Mouse (Mus musculus): ENCODE data around the gene Vat1l. TPM values are rescaled to one million over a fixed set of nuclear protein-coding genes. Genes with fewer than 3 reads are reported as not detected.

Gene Vat1l
- polyA plus RNA-seq (2015; fragmentation: Nextera tagmentation; extraction: Ambion mirVana): 25.4 and 28.2 TPM in 2 replicates

DNA sequence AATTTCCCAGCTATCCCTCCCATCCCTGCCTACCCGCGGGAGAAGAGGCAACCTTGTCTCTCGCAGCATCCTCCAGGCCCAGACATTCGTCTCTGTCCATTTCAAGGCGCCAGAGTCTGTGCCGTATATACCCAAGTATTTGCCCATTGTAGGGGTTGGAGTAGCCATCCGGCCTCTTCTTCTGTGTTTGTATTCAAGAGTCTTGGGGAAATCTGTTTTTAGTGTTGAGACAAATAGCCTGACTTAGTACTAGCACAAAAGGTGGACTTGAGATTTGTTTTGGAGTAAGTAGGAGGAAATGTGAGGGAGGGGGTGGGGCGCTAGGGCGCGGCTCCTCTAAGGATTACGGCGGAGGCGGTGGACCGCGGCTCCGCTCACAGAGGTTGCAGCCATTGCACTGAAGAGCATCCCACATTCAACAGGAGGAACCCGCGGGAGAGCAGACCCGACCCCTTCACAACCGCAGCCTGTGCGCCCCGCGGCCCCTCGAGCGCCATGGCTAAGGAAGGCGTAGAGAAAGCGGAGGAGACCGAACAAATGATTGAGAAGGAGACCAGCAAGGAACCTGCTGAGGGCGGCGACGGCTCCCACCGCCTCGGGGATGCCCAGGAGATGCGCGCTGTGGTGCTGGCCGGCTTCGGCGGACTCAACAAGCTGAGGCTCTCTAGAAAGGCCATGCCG is at the start of gene Vat1l:
Gene Vat1l, plus strand, starts transcription at position 392 of the 681 bp plus-strand sequence.
- no peaks in the 10 kb centered on the region for H3K9me3 ChIP-seq
- H3K27ac ChIP-seq: peak within 1 kb of the TSS; percentile 62
- WGBS: under 1% methylated on average over 39 of the region's 39 CpGs
- H3K4me2 ChIP-seq (replicated peaks): peak within 1 kb of the TSS; percentile 88
- peak within 1 kb of the TSS; percentile 73 for H3K9ac ChIP-seq (replicated peaks)
- H3K27me3 ChIP-seq: peaks cover 19% of the 10 kb centered on the region; the same call in 1 of the 2 replicates
- peak; percentile 90 for ATAC-seq
- H3K4me3 ChIP-seq (replicated peaks): peak within 1 kb of the TSS; percentile 68
- H3K36me3 ChIP-seq: no peaks in the 10 kb centered on the region
- H3K4me1 ChIP-seq (replicated peaks): peaks cover 38% of the 10 kb centered on the region

DNA sequence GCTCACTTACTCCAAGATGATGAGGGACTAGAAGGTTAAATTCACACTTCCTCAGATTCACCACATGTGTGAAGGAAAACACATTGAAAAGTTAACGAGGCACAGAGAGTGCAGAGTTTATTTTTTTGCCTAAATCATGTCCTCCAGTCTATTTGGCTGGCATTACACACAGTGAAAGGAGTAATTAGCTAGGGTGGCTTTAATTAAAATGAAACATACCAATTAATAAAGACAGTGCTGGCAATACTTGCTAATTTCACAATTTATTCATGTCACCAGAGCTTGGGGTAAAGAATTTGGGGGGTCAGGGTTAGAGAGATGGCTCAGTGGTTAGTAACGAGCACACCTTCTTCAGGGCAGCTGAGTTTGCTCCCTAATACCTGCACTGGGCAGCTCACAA is 46.8 kb upstream of the Vat1l start:
- Histone ChIP-seq H3K4me3 (replicated peaks) (no peak overlapping the region), H3K4me1 (replicated peaks) (no peaks in the 10 kb centered on the region), H3K9me3 (no peaks in the 10 kb centered on the region), H3K4me2 (replicated peaks) (no peak overlapping the region), H3K9ac (replicated peaks) (no peak overlapping the region), H3K27ac (no peak overlapping the region), H3K27me3 (no peaks in the 10 kb centered on the region), H3K36me3 (no peaks in the 10 kb centered on the region)
- WGBS: 83% methylated on average over 2 of the region's 2 CpGs
- no peak for ATAC-seq

DNA sequence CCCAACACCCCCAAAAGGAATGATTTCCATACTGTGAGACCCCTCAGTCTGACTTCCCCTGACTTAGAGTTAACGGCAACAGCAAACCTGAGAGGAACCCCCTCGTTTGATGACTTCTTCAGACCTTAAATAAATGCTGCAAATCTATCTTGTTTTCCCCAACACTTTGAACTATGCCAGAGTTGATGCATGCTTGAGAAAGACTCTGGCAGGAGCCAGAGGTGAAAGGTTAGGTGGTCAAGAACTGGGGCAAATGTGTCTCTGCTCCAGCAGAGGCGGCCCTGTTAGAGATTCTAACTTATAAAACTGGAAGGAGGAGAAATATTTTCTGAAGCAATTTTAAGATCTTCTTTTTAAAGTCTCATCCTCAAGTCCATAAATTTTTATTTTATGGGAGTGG is 45.7 kb upstream of the Vat1l start:
- Histone ChIP-seq H3K27me3 (no peaks in the 10 kb centered on the region), H3K4me1 (replicated peaks) (no peaks in the 10 kb centered on the region), H3K27ac (no peak overlapping the region), H3K36me3 (no peaks in the 10 kb centered on the region), H3K4me3 (replicated peaks) (no peak overlapping the region), H3K9me3 (no peaks in the 10 kb centered on the region), H3K9ac (replicated peaks) (no peak overlapping the region), H3K4me2 (replicated peaks) (no peak overlapping the region)
- WGBS: 85% methylated on average over 3 of the region's 3 CpGs
- no peak for ATAC-seq

DNA sequence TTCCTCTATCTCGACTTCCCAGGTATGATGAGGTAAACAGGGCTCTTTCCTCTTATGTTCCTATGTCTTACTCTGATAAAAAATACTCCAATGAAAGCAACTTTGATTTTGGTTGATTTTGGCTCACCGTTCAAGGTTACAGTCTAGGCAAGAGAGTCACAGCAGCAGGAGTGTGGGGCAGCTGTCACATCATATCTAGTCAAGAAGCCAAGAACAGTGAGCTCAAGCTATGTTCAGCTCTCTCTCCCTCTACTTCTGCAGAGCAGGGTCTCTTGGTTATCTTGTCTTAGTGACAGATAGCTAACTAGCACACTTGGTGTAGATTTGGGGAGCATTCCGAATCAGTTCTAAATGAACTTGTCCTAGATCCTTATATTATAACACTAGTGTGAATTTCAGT is 41.5 kb upstream of the Vat1l start:
- Histone ChIP-seq H3K4me2 (replicated peaks) (no peak overlapping the region), H3K9me3 (no peaks in the 10 kb centered on the region), H3K27ac (no peak overlapping the region), H3K36me3 (no peaks in the 10 kb centered on the region), H3K4me1 (replicated peaks) (peaks cover 13% of the 10 kb centered on the region; the same call in 1 of the 2 replicates), H3K9ac (replicated peaks) (no peak overlapping the region), H3K27me3 (no peaks in the 10 kb centered on the region), H3K4me3 (replicated peaks) (no peak overlapping the region)
- WGBS: 90% methylated on average over 3 of the region's 3 CpGs
- ATAC-seq: no peak

DNA sequence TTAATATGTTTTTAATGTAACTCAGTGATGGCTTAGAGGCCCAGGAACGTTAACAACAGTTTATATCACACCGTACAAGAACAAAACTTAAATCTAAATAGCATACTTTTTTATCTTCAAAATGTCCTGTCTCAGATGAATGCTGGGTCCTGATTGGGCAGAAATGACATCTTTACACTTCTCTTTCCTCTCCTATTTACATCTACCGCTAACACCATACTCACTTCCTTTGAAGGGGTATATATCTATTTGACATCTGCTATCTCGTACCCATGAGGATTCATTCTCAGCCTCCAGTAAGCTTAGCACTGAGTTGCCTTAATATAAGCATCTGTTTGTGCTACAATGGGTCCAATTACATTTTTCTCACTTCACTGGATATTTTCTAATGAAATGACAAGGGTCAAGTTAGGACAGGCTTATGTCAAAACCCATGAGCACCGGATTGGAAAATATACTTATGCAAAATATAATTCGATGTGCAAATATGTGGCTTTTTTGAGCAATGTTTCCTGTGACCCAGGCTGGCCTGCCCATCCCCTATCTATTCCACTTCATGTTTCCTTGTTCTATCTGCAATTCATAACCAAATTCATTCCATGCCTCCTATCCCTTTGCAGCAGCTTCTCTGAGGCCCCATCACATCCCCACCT is 40.8 kb upstream of the Vat1l start:
- Histone ChIP-seq H3K36me3 (no peaks in the 10 kb centered on the region), H3K27me3 (no peaks in the 10 kb centered on the region), H3K9me3 (no peaks in the 10 kb centered on the region), H3K27ac (no peak overlapping the region), H3K4me1 (replicated peaks) (peaks cover 13% of the 10 kb centered on the region; the same call in 1 of the 2 replicates), H3K4me3 (replicated peaks) (no peak overlapping the region), H3K4me2 (replicated peaks) (no peak overlapping the region), H3K9ac (replicated peaks) (no peak overlapping the region)
- ATAC-seq: no peak
- WGBS: 73% methylated on average over 6 of the region's 6 CpGs

DNA sequence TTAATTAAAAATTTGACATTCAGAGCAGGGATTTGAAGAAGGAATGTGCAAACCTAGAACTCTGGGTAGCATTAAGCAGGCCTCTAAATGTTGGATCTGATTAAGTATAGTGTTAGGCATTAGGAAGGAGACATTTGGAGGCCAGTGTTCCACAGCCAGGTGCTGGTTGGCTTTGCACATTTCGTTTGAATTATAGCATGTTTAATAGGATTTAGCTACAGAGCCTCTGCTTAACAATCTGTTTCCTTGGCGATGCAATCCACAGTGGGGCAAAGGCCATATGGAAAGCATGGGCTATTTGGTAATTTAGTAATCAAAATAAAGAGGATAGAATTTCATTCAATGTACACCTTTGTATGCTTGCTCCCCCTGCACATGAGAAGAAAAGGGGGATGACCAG is 39.7 kb upstream of the Vat1l start:
- ATAC-seq: no peak
- no peak overlapping the region for H3K9ac ChIP-seq (replicated peaks)
- WGBS: 17% methylated on average over 2 of the region's 2 CpGs

DNA sequence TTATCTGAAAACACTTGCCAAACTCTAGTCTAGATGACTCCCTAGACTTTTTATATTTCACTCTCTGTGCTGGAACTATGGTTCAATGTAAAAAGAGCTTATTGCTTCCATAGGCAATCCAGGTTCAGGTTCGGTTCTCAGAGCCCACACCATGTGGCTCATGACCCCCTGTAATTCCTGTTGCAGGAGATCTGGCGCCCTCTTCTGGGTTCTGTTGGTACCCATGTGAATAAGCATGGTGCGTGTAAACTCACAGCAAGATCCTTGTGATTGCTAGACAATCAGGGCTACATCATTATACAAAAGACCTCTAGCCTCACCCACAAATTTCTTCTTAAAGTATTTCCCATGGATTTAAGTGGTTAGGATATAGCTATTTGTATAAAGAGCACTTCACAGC is 28.7 kb upstream of the Vat1l start:
- no peak overlapping the region for H3K27ac ChIP-seq
- H3K4me3 ChIP-seq (replicated peaks): no peak overlapping the region
- no peaks in the 10 kb centered on the region for H3K27me3 ChIP-seq
- H3K9ac ChIP-seq (replicated peaks): no peak overlapping the region
- no peaks in the 10 kb centered on the region for H3K36me3 ChIP-seq
- ATAC-seq: no peak
- no peaks in the 10 kb centered on the region for H3K9me3 ChIP-seq
- H3K4me1 ChIP-seq (replicated peaks): no peaks in the 10 kb centered on the region
- H3K4me2 ChIP-seq (replicated peaks): no peak overlapping the region
- 69% methylated on average over 3 of the region's 3 CpGs for WGBS

More for the DNA sequence above, 39.7 kb upstream of the Vat1l start:
- Histone ChIP-seq H3K36me3 (no peaks in the 10 kb centered on the region), H3K27ac (no peak overlapping the region), H3K4me1 (replicated peaks) (peaks cover 13% of the 10 kb centered on the region; the same call in 1 of the 2 replicates), H3K27me3 (no peaks in the 10 kb centered on the region), H3K9me3 (no peaks in the 10 kb centered on the region), H3K4me3 (replicated peaks) (no peak overlapping the region), H3K4me2 (replicated peaks) (no peak overlapping the region)

DNA sequence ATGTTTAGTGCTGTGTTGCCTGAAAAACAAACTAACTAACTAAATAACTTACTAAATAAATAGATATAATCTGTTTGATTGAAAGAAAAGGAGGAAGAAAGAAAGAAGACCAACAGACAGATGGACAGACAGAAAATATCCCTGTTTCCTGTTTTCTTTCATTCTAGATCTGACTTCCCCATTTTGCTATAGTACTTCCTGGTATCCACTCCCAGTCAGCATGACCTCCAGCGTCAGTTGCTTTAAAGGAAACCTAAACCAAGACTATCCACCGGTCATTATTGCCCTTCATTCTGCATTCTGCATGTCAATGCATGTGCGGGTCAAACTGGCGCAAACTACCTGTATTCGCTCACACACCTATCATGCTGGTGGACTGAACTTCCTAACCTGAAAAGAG is 12.1 kb upstream of the Vat1l start:
- no peak for ATAC-seq
- no peaks in the 10 kb centered on the region for H3K27me3 ChIP-seq
- no peak overlapping the region for H3K27ac ChIP-seq
- no peak overlapping the region for H3K9ac ChIP-seq (replicated peaks)
- no peaks in the 10 kb centered on the region for H3K4me1 ChIP-seq (replicated peaks)
- no peak overlapping the region for H3K4me3 ChIP-seq (replicated peaks)
- no peaks in the 10 kb centered on the region for H3K9me3 ChIP-seq
- WGBS: 91% methylated on average over 5 of the region's 5 CpGs
- no peak overlapping the region for H3K4me2 ChIP-seq (replicated peaks)
- no peaks in the 10 kb centered on the region for H3K36me3 ChIP-seq

DNA sequence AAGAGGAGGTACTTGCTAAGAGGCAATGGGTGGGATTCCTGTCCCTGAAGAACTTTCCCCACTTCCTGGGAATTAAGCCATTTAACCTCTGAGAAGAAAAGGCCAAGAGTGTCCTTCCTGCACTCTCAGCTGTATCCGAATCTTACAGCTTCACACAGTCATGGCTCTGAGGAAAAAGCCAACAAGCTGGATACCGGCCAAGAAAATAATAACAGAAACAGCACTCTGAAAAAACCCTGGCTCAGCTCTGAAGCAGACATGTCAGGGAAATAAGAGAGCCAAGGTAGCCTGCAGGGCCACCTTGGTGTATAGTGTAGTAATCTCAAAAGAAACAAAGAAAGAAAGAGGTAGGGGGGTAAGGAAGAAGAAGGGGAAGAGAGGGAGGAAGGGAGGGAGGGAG is 6.4 kb upstream of the Vat1l start:
- H3K27ac ChIP-seq: no peak overlapping the region
- H3K4me2 ChIP-seq (replicated peaks): no peak overlapping the region
- WGBS: 53% methylated on average over 2 of the region's 2 CpGs
- 0 out of 2 replicates have a peak, but pooled peaks cover 13% of the 10 kb centered on the region for H3K4me1 ChIP-seq (replicated peaks)
- no peak overlapping the region for H3K4me3 ChIP-seq (replicated peaks)
- no peak for ATAC-seq
- no peaks in the 10 kb centered on the region for H3K9me3 ChIP-seq
- peaks cover 14% of the 10 kb centered on the region; the same call in 1 of the 2 replicates for H3K27me3 ChIP-seq
- no peak overlapping the region for H3K9ac ChIP-seq (replicated peaks)
- no peaks in the 10 kb centered on the region for H3K36me3 ChIP-seq

DNA sequence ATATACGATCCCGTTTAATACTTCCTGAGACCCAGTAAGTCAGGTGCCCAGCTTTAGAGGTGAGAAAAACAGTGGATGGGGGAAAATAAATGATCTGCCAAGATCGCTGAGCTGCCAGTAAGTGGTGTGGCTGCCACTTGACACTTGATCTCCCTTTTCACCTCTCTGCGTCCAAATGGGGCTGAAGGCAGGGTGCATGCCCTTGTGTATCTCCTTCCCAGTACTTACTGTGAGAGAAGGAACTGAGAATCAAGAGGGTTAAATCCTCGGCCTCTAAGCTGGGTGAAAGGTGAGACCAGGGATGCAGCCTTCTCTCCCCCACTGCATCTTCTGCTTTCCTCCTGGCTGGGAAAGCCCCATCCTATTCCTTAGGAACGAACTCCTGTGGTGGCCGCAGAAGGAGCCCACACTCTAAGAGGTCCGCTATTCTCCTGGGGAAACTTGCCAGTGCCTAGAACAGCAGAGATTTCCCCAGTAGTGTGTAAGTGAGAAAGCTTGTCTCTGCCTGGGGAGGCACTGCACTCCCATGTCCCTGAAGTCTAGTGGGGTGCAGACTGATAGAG is 1.1 kb downstream of the Vat1l start:
- Histone ChIP-seq H3K4me3 (replicated peaks) (peak overlapping the region; percentile 68), H3K36me3 (peaks cover 6% of the 10 kb centered on the region; the same call in 1 of the 2 replicates), H3K9me3 (no peaks in the 10 kb centered on the region), H3K4me1 (replicated peaks) (peaks cover 32% of the 10 kb centered on the region), H3K4me2 (replicated peaks) (peak overlapping the region; percentile 88), H3K27me3 (peaks cover 19% of the 10 kb centered on the region; the same call in 1 of the 2 replicates), H3K9ac (replicated peaks) (peak overlapping the region; percentile 73), H3K27ac (peak overlapping the region; percentile 11; the same call in 1 of the 2 replicates)
- 2% methylated on average over 8 of the region's 8 CpGs for WGBS
- ATAC-seq: no peak

DNA sequence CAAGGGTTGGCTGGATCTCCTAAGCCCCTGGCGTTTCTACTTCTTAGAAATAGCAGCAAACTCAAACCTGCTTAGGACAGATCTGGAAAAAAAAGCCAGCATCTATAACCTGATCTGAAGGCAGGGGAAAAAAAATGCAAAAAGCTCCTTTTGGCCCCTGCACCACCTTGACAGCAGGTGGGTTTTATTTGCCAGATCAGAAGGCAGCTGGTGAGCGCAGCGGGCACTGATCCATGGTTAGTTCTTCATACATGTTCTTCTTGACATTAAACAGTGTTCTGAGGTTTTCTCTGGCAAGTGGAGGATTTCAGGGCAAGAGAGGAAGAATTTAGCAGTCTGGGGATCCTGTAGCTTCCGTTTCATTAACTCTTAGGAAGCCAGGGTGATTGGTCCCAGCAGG is 1.6 kb downstream of the Vat1l start:
- Histone ChIP-seq H3K4me1 (replicated peaks) (peaks cover 29% of the 10 kb centered on the region), H3K4me2 (replicated peaks) (peak overlapping the region; percentile 88), H3K27ac (peak overlapping the region; percentile 11; the same call in 1 of the 2 replicates), H3K9ac (replicated peaks) (peak overlapping the region; percentile 73), H3K36me3 (peaks cover 9% of the 10 kb centered on the region; the same call in 1 of the 2 replicates), H3K4me3 (replicated peaks) (peak overlapping the region; percentile 68), H3K27me3 (peaks cover 19% of the 10 kb centered on the region; the same call in 1 of the 2 replicates), H3K9me3 (no peaks in the 10 kb centered on the region)
- ATAC-seq: no peak
- 46% methylated on average over 4 of the region's 4 CpGs for WGBS

DNA sequence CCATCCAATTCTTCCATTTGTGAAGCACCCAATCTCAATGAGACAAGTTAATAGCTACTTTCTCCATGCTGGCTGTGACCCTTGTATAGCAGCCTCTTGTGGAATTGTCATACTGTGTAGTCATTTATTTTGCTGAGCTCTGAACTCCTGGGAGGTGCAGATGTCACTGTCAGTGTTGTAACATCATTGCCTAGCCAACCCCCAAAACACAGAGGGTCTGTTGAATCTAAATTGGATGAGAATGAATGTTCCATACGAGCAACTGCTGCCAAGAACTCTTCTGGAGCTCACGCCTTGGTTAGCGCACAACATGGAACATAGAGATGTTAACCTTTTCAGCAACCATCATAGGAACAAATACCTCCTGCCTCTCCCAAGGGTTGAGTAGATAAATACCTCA is 15.4 kb downstream of the Vat1l start:
- H3K27ac ChIP-seq: no peak overlapping the region
- H3K9me3 ChIP-seq: no peaks in the 10 kb centered on the region
- no peak overlapping the region for H3K9ac ChIP-seq (replicated peaks)
- no peaks in the 10 kb centered on the region for H3K4me1 ChIP-seq (replicated peaks)
- 81% methylated on average over 3 of the region's 3 CpGs for WGBS
- ATAC-seq: no peak
- H3K36me3 ChIP-seq: peaks cover 5% of the 10 kb centered on the region; the same call in 1 of the 2 replicates
- H3K4me2 ChIP-seq (replicated peaks): no peak overlapping the region
- no peak overlapping the region for H3K4me3 ChIP-seq (replicated peaks)
- no peaks in the 10 kb centered on the region for H3K27me3 ChIP-seq
